Mouse (Mus musculus) 3T3-L1 (cell line): ENCODE measurements at regions not wholly inside any gene's neighbourhood (a gene's known extent, or its start where the extent isn't known, plus 50 kb on each side); places are given as distances from the start of the nearest gene placed in this dataset.
A peak's percentile ranks its signal among the peaks of the same experiment; 100 is the strongest.

Source experiments
- DNase-seq: peaks from one replicate; pipeline ENCODE4 v3.0.0-alpha.2; 2015; ENCODE audit warnings: low read depth, low spot score

- no peak for DNase-seq
Measured at GRCm38 (mm10) chr3:115655020-115655419, 59.9 kb downstream of the S1pr1 start.

GRCm38 (mm10) chr3:115652236-115652635 is 62.6 kb downstream of the S1pr1 start:
- no peak for DNase-seq

GRCm38 (mm10) chr3:115649338-115650117 is 65.3 kb downstream of the S1pr1 start:
- peak; percentile 61 for DNase-seq

- peak; percentile 55 for DNase-seq
Measured at GRCm38 (mm10) chr3:115646993-115647392, 67.9 kb downstream of the S1pr1 start.

GRCm38 (mm10) chr3:115644307-115644706 is 70.6 kb downstream of the S1pr1 start:
- DNase-seq: no peak

GRCm38 (mm10) chr3:115642846-115643260 is 72.0 kb downstream of the S1pr1 start:
- DNase-seq: peak; percentile 84

GRCm38 (mm10) chr3:115642001-115642845 is 72.6 kb downstream of the S1pr1 start:
- no peak for DNase-seq

GRCm38 (mm10) chr3:115641411-115641810 is 73.5 kb downstream of the S1pr1 start:
- peak; percentile 39 for DNase-seq

- DNase-seq: no peak
Measured at GRCm38 (mm10) chr3:115635487-115635886, 79.4 kb downstream of the S1pr1 start.

GRCm38 (mm10) chr3:115635081-115635480 is 79.8 kb downstream of the S1pr1 start:
- no peak for DNase-seq

- no peak for DNase-seq
Measured at GRCm38 (mm10) chr3:115632417-115632743, 82.5 kb downstream of the S1pr1 start.

- DNase-seq: no peak
Measured at GRCm38 (mm10) chr3:115631573-115632416, 83.1 kb downstream of the S1pr1 start.

- no peak for DNase-seq
Measured at GRCm38 (mm10) chr3:115622920-115623319, 92.0 kb downstream of the S1pr1 start.

GRCm38 (mm10) chr3:115622300-115622699 is 92.6 kb downstream of the S1pr1 start:
- no peak for DNase-seq

- DNase-seq: no peak
Measured at GRCm38 (mm10) chr3:115619970-115620369, 94.9 kb downstream of the S1pr1 start.

- DNase-seq: peak; percentile 25
Measured at GRCm38 (mm10) chr3:115615994-115616598, 98.8 kb downstream of the S1pr1 start.

- DNase-seq: no peak
Measured at GRCm38 (mm10) chr3:115612859-115613258, 102.0 kb downstream of the S1pr1 start.

- DNase-seq: no peak
Measured at GRCm38 (mm10) chr3:115608087-115608486, 106.8 kb downstream of the S1pr1 start.

GRCm38 (mm10) chr3:115604734-115605279 is 110.1 kb downstream of the S1pr1 start:
- no peak for DNase-seq

- DNase-seq: no peak
Measured at GRCm38 (mm10) chr3:115604267-115604666, 110.6 kb downstream of the S1pr1 start.

- DNase-seq: no peak
Measured at GRCm38 (mm10) chr3:115603803-115604202, 111.1 kb downstream of the S1pr1 start.
